Mouse (Mus musculus) lung, postnatal 25 days (tissue): Measurements from ENCODE around the gene Ano6.

ENCODE experiments used
- DNase-seq: peaks from one replicate; pipeline ENCODE4 v3.0.0; 2022; ENCODE audit warnings: low spot score

Gene Ano6

GRCm38 (mm10) chr15:95797144-95797983 lies 6.7 kb downstream of the Ano6 start:
- no peak for DNase-seq

- DNase-seq = no peak
Observed at GRCm38 (mm10) chr15:95798266-95798665, 7.6 kb downstream of the Ano6 start.

GRCm38 (mm10) chr15:95799632-95800031 lies 9.0 kb downstream of the Ano6 start:
- no peak for DNase-seq

GRCm38 (mm10) chr15:95800051-95800450 lies 9.4 kb downstream of the Ano6 start:
- DNase-seq = no peak

- no peak for DNase-seq
Observed at GRCm38 (mm10) chr15:95801261-95801979, 10.8 kb downstream of the Ano6 start.

- no peak for DNase-seq
Observed at GRCm38 (mm10) chr15:95802140-95802539, 11.5 kb downstream of the Ano6 start.

- no peak for DNase-seq
Observed at GRCm38 (mm10) chr15:95802762-95803161, 12.1 kb downstream of the Ano6 start.

- no peak for DNase-seq
Observed at GRCm38 (mm10) chr15:95803484-95803883, 12.8 kb downstream of the Ano6 start.

GRCm38 (mm10) chr15:95804255-95804654 lies 13.6 kb downstream of the Ano6 start:
- DNase-seq = peak; percentile 84

GRCm38 (mm10) chr15:95805022-95805471 lies 14.4 kb downstream of the Ano6 start:
- no peak for DNase-seq

GRCm38 (mm10) chr15:95807908-95808307 lies 17.3 kb downstream of the Ano6 start:
- no peak for DNase-seq

- peak; percentile 76 for DNase-seq
Observed at GRCm38 (mm10) chr15:95810357-95810761, 19.7 kb downstream of the Ano6 start.

GRCm38 (mm10) chr15:95812821-95813571 lies 22.4 kb downstream of the Ano6 start:
- DNase-seq = no peak

GRCm38 (mm10) chr15:95817501-95817900 lies 26.9 kb downstream of the Ano6 start:
- DNase-seq = no peak

- no peak for DNase-seq
Observed at GRCm38 (mm10) chr15:95819249-95820035, 28.8 kb downstream of the Ano6 start.

- no peak for DNase-seq
Observed at GRCm38 (mm10) chr15:95820142-95820541, 29.5 kb downstream of the Ano6 start.

GRCm38 (mm10) chr15:95820678-95821077 lies 30.0 kb downstream of the Ano6 start:
- no peak for DNase-seq

- no peak for DNase-seq
Observed at GRCm38 (mm10) chr15:95822099-95822498, 31.5 kb downstream of the Ano6 start.

GRCm38 (mm10) chr15:95823383-95824306 lies 33.0 kb downstream of the Ano6 start:
- no peak for DNase-seq

- DNase-seq = no peak
Observed at GRCm38 (mm10) chr15:95826516-95826915, 35.9 kb downstream of the Ano6 start.
